Mouse (Mus musculus) C2C12 (cell line): ENCODE data around the gene Ly6g5c.

Source experiments
- CTCF ChIP-seq: IDR thresholded peaks from one replicate; pipeline ENCODE4 v1.5.1; 2011; ENCODE audit not compliant: control insufficient read depth, insufficient read depth, insufficient read length
- FOSL1 ChIP-seq: IDR thresholded peaks from one replicate; pipeline ENCODE4 v1.8.0; 2011; ENCODE audit warnings: mild to moderate bottlenecking, low read length; ENCODE audit not compliant: poor library complexity, insufficient read depth, severe bottlenecking
- MAX ChIP-seq: IDR thresholded peaks from one replicate; pipeline ENCODE4 v1.6.1; 2011; ENCODE audit warnings: mild to moderate bottlenecking, control low read depth
- MYOD1 ChIP-seq: IDR thresholded peaks from one replicate; pipeline ENCODE4 v1.6.1; 2011; ENCODE audit warnings: low read depth; ENCODE audit not compliant: control insufficient read depth, insufficient read length
- USF1 ChIP-seq: IDR thresholded peaks from one replicate; pipeline ENCODE4 v1.6.1; 2011; ENCODE audit warnings: low read depth, mild to moderate bottlenecking, control low read depth, moderate library complexity

- TF ChIP-seq CTCF = no peak
- TF ChIP-seq USF1 = no peak
- no peak for TF ChIP-seq MYOD1
- TF ChIP-seq FOSL1 = no peak
- no peak for TF ChIP-seq MAX
Measured at GRCm38 (mm10) chr17:35157254-35157653, 49.2 kb downstream of the Ly6g5c start.
